Mouse (Mus musculus) embryonic facial prominence, embryonic 13.5 days (tissue): ENCODE measurements around the gene Sult6b2. TPM values are rescaled to one million over a fixed set of nuclear protein-coding genes. Genes with fewer than 3 reads are reported as not detected.

Source experiments
- ATAC-seq: fragments of 200-750 bp; cut with Nextera tagmentation; 2 replicates; pipeline ENCODE4 v1.8.0; 2017; ENCODE audit warnings: low read depth; ENCODE audit not compliant: insufficient number of reproducible peaks, insufficient read depth, low FRiP score, low TSS enrichment
- H3K27ac ChIP-seq: fragments of 300-500 bp; sonication (generic); 2 replicates; pipeline ENCODE4 v1.5.1; 2015; ENCODE audit warnings: moderate library complexity, mild to moderate bottlenecking, inconsistent platforms
- H3K27me3 ChIP-seq: fragments of 300-500 bp; sonication (generic); 2 replicates; pipeline ENCODE4 v1.6.1; 2015; ENCODE audit warnings: mild to moderate bottlenecking, inconsistent platforms
- H3K36me3 ChIP-seq: fragments of 300-500 bp; sonication (generic); 2 replicates; pipeline ENCODE4 v1.6.1; 2015; ENCODE audit warnings: mild to moderate bottlenecking, inconsistent platforms
- H3K4me1 ChIP-seq: fragments of 300-500 bp; sonication (generic); 2 replicates; pipeline ENCODE4 v1.6.1; 2015; ENCODE audit warnings: inconsistent platforms
- H3K4me2 ChIP-seq: fragments of 300-500 bp; sonication (generic); 2 replicates; pipeline ENCODE4 v1.6.1; 2015; ENCODE audit warnings: moderate library complexity, mild to moderate bottlenecking, inconsistent platforms
- H3K4me3 ChIP-seq: fragments of 300-500 bp; sonication (generic); 2 replicates; pipeline ENCODE4 v1.5.1; 2015; ENCODE audit warnings: mild to moderate bottlenecking, inconsistent platforms
- H3K9ac ChIP-seq: fragments of 300-500 bp; sonication (generic); 2 replicates; pipeline ENCODE4 v1.6.1; 2015; ENCODE audit warnings: mild to moderate bottlenecking, inconsistent platforms
- H3K9me3 ChIP-seq: fragments of 300-500 bp; sonication (generic); 2 replicates; pipeline ENCODE4 v1.6.1; 2016; ENCODE audit warnings: inconsistent platforms
- WGBS: fragments of 180-500 bp; shearing (Covaris S2); methylation state at CpG from one replicate; pipeline ENCODE4 v1.1.7; 2015; ENCODE audit warnings: mixed read lengths; 5-methylcytosine and 5-hydroxymethylcytosine counted together
- polyA plus RNA-seq: library from polyadenylated mRNA; unstranded; fragments of >200 nt; fragmentation: Nextera tagmentation; extraction: Ambion mirVana; gene quantifications from 2 replicates; pipeline ENCODE4 v1.2.1, GENCODE M21; 2015

Sult6b2 gene
- polyA plus RNA-seq, 1 experiment from 2014 or later, result not detected

DNA sequence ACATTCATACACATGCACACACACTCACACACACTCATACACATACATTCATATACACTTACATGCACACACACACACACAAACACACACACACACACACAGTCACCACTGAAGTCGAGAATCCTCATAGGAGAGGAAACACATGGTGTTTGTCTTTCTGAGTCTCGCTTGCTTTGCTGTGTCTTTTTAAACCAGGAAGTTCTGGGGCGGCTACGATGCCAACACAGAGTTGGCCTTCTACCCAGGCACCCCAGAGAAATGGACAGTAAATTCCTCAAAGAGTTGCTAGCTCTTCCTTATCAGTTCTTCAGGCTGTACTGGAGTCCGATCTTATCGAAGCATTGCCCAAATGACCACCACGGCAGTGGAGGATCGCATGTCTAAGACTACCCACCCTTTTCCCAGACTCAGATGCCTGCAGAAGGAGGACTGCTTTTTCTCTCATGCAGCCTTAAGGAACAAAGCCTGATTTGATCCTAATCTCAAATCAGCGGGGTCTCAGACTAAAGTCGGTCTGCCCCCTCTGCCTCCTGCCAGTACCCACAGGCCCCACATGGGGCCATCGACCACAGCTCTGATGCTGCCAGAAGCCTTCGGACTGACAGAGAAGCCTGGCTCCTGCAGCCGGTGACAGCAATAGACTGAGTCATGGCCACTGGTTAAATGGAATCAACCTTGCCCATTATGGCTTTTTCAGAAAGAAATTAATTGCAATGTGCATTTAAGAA is 11.9 kb downstream of the Sult6b2 start:
- no peaks in the 10 kb centered on the region for H3K36me3 ChIP-seq
- WGBS, result 42% methylated on average over 13 of the region's 13 CpGs
- H3K4me2 ChIP-seq, result no peak overlapping the region
- H3K27me3 ChIP-seq, result no peaks in the 10 kb centered on the region
- no peak overlapping the region for H3K9ac ChIP-seq
- no peaks in the 10 kb centered on the region for H3K9me3 ChIP-seq
- H3K27ac ChIP-seq, result no peak overlapping the region
- ATAC-seq, result no peak
- peaks cover 6% of the 10 kb centered on the region; the same call in 1 of the 2 replicates for H3K4me1 ChIP-seq
- no peak overlapping the region for H3K4me3 ChIP-seq

GRCm38 (mm10) chr6:142789736-142790135 is 14.6 kb downstream of the Sult6b2 start:
- no peak overlapping the region for H3K4me3 ChIP-seq

DNA sequence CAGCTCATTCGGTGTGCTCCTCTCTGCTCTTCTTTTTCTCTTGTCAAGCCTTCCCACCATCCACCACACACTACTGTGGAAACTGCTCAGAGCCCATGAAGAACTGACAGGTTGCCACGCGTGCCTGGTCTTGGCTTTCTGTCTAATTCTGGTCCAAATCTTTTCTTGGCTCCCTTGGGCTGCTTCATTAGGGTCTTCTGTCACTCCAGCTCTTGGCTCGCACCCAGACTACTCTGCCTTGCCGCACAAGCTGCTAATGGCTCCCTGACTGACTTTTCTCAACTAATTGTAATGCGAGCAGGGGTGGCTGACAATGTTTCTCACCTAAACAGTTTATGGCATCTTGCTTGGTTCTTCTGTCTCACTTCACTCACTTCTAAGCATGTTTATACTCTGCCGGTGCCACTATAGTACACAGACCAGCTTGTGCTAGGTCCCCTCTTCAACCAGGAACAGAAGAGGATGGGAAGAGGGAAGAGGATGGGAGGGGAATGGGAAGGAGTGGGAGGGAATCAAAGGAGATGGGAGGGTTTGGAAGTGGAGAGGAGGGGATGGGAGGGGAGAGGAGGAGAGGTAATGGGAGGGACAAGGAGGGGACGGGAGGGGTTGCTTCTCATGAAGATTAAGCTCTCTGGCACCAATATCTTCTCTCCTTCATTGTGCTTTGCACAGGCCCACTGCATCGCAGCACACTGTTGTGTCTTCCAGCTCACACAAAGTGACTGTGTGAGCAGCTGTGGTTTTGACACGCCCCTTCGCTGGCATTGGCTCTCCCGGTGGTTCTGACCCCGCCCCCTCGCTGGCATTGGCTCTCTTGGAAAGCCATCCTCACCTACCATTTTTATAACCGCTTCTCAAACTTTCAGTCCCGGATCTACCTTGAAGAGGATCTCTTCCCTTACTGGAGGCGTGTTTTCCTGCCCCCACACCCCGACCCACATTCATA is 16.0 kb downstream of the Sult6b2 start:
- 63% methylated on average over 18 of the region's 18 CpGs for WGBS
- Histone ChIP-seq H3K36me3 (no peaks in the 10 kb centered on the region), H3K27me3 (no peaks in the 10 kb centered on the region), H3K4me2 (no peak overlapping the region), H3K9me3 (no peaks in the 10 kb centered on the region), H3K27ac (no peak overlapping the region), H3K9ac (no peak overlapping the region), H3K4me3 (no peak overlapping the region), H3K4me1 (peaks cover 6% of the 10 kb centered on the region; the same call in 1 of the 2 replicates)
- ATAC-seq, result no peak

More at GRCm38 (mm10) chr6:142789736-142790135, 14.6 kb downstream of the Sult6b2 start:
- H3K4me2 ChIP-seq, result no peak overlapping the region
- H3K9me3 ChIP-seq, result no peaks in the 10 kb centered on the region
- H3K36me3 ChIP-seq, result no peaks in the 10 kb centered on the region
- no peak overlapping the region for H3K9ac ChIP-seq
- no peak for ATAC-seq
- H3K4me1 ChIP-seq, result peaks cover 6% of the 10 kb centered on the region; the same call in 1 of the 2 replicates
- H3K27me3 ChIP-seq, result no peaks in the 10 kb centered on the region
- WGBS, result 91% methylated on average over 10 of the region's 10 CpGs
- H3K27ac ChIP-seq, result no peak overlapping the region

DNA sequence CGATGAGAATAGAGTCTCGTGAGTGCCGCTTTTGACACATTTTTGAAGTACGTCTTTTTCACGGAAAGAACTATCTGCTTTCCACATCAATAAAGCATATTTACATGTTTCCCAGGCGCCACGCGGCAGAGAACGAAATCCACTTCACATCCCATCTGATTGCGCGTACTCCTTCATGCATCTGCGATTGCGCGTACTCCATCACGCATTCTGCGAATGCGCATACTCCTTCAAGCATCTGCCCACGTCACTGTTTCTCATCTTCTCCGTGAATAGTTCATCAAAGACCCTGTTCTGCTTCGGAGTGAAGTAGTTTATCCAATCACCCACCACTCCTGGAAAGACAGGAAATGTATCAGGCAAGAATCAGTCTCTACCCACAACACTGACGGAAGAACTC is 18.2 kb downstream of the Sult6b2 start:
- Histone ChIP-seq H3K9me3 (no peaks in the 10 kb centered on the region), H3K9ac (no peak overlapping the region), H3K4me1 (no peaks in the 10 kb centered on the region), H3K27ac (no peak overlapping the region), H3K27me3 (no peaks in the 10 kb centered on the region), H3K36me3 (no peaks in the 10 kb centered on the region), H3K4me2 (no peak overlapping the region), H3K4me3 (no peak overlapping the region)
- WGBS, result 82% methylated on average over 21 of the region's 21 CpGs
- no peak for ATAC-seq

GRCm38 (mm10) chr6:142785343-142785742 is 19.0 kb downstream of the Sult6b2 start:
- Histone ChIP-seq H3K4me2 (no peak overlapping the region), H3K4me3 (no peak overlapping the region), H3K9ac (no peak overlapping the region), H3K9me3 (no peaks in the 10 kb centered on the region), H3K4me1 (no peaks in the 10 kb centered on the region), H3K36me3 (no peaks in the 10 kb centered on the region), H3K27ac (no peak overlapping the region), H3K27me3 (no peaks in the 10 kb centered on the region)
- no peak for ATAC-seq
- 28% methylated on average over 4 of the region's 4 CpGs for WGBS

GRCm38 (mm10) chr6:142781286-142781685 is 23.0 kb downstream of the Sult6b2 start:
- no peaks in the 10 kb centered on the region for H3K27me3 ChIP-seq

GRCm38 (mm10) chr6:142780574-142781033 is 23.7 kb downstream of the Sult6b2 start:
- WGBS, result 75% methylated on average over 4 of the region's 4 CpGs
- no peak for ATAC-seq
- Histone ChIP-seq H3K9me3 (no peaks in the 10 kb centered on the region), H3K4me1 (no peaks in the 10 kb centered on the region), H3K36me3 (peaks cover 3% of the 10 kb centered on the region), H3K27ac (no peak overlapping the region), H3K4me2 (no peak overlapping the region), H3K4me3 (no peak overlapping the region), H3K27me3 (no peaks in the 10 kb centered on the region), H3K9ac (no peak overlapping the region)

More at GRCm38 (mm10) chr6:142781286-142781685, 23.0 kb downstream of the Sult6b2 start:
- Histone ChIP-seq H3K4me1 (no peaks in the 10 kb centered on the region), H3K4me3 (no peak overlapping the region), H3K9me3 (no peaks in the 10 kb centered on the region), H3K9ac (no peak overlapping the region), H3K36me3 (no peaks in the 10 kb centered on the region), H3K4me2 (no peak overlapping the region), H3K27ac (no peak overlapping the region)
- 78% methylated on average over 7 of the region's 7 CpGs for WGBS
- ATAC-seq, result no peak

DNA sequence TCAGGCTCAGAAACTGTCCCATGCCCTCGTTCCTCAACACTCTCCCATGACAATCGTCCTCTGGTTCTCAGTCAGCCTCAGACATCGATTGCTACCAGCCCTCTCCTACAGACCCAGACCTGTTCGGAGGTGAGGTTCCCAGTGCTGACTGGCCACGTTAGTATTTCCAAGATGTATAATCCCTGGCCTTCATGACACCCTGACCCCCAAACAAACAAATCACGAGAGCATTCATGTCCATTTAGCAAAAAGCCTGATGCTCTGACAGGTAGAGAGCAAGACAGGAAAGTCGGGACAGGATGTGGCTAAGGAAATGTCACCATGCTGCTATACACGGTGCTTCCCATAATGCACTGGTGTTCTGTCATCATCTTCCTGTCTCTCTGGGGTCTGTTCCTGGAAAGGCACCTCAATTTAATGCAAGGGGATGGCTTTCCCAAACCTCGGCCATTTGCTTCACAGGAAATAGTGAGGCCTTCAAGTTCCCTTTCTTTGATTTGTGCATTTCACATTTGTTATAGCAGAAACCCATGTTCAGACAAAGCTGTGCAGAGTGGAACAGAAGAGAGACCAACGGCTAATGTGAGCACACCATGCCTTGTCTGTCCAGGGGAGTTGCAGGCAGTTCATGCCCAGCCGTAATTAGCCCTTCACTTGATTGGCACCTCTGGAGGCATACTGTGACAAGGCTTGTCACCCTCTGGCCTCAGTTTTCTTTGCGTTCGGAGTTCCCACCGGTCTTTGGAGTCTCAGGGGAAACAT is 24.3 kb downstream of the Sult6b2 start:
- no peak overlapping the region for H3K4me2 ChIP-seq
- no peak for ATAC-seq
- H3K9ac ChIP-seq, result no peak overlapping the region
- WGBS, result 71% methylated on average over 14 of the region's 14 CpGs
- H3K4me3 ChIP-seq, result no peak overlapping the region
- no peaks in the 10 kb centered on the region for H3K9me3 ChIP-seq
- peaks cover 6% of the 10 kb centered on the region for H3K36me3 ChIP-seq
- H3K27me3 ChIP-seq, result no peaks in the 10 kb centered on the region
- no peak overlapping the region for H3K27ac ChIP-seq
- H3K4me1 ChIP-seq, result no peaks in the 10 kb centered on the region

- no peak overlapping the region for H3K9ac ChIP-seq
- WGBS, result 54% methylated on average over 11 of the region's 11 CpGs
Measured at GRCm38 (mm10) chr6:142779045-142779811, 25.1 kb downstream of the Sult6b2 start.

DNA sequence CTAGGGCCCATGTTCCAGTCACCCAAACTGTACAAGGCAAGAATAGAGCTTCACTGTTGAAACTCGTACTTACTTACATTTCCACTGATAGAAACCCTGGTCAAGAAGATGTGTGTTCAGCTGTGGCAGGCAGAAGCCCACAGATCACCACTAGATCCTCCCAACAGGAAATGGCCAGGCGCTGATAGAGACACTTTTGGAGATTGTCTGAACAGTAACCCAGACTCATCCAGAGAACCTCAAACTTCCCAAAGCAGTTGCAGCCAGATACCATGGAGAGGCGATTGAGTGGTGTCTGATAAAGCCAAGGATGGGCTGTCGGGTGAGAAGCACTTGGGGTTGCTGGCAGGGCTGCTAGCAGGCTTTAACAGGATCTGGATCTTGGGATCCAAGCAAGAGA is 27.4 kb downstream of the Sult6b2 start:
- Histone ChIP-seq H3K36me3 (peaks cover 37% of the 10 kb centered on the region), H3K27me3 (no peaks in the 10 kb centered on the region), H3K4me3 (no peak overlapping the region), H3K9me3 (no peaks in the 10 kb centered on the region), H3K4me1 (no peaks in the 10 kb centered on the region), H3K27ac (no peak overlapping the region), H3K4me2 (no peak overlapping the region), H3K9ac (no peak overlapping the region)
- WGBS, result 76% methylated on average over 4 of the region's 4 CpGs
- no peak for ATAC-seq

More at GRCm38 (mm10) chr6:142779045-142779811, 25.1 kb downstream of the Sult6b2 start:
- Histone ChIP-seq H3K4me2 (no peak overlapping the region), H3K4me1 (no peaks in the 10 kb centered on the region), H3K9me3 (no peaks in the 10 kb centered on the region), H3K27ac (no peak overlapping the region), H3K27me3 (no peaks in the 10 kb centered on the region), H3K36me3 (peaks cover 14% of the 10 kb centered on the region), H3K4me3 (no peak overlapping the region)
- no peak for ATAC-seq
